Mouse (Mus musculus) heart, postnatal 0 days (tissue): ENCODE data around the gene Kif9.

Source experiments
- CTCF ChIP-seq: IDR thresholded peaks from 2 replicates; pipeline ENCODE4 v1.5.1; 2016; ENCODE audit warnings: antibody characterized with exemption, control low read depth, low read depth
- EP300 ChIP-seq: IDR thresholded peaks from 2 replicates; pipeline ENCODE4 v1.6.1; 2016; ENCODE audit warnings: antibody characterized with exemption, low read depth

DNA sequence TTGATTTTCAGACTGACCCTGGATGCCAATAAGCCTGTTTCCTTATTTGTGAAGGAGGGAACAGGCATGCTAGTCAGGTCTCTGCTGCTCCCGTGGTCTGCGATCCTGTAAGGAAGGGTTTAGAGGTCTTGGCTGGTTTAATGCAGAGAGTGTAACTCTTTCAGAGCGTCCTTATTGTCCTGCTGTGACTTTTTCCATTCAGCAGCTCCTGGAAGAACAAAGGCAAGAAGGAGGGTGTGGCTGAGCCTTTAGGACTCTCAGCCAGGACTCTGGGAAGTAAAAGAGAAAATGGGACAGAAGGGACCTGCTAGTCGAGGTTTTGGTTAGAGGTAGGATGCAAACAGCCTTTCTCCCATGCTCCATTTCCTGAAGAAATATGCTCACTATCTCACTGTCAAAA lies 12.1 kb downstream of the Kif9 start:
- TF ChIP-seq CTCF = no peak
- TF ChIP-seq EP300 = no peak
